Mouse (Mus musculus) heart, embryonic 10.5 days (tissue): ENCODE measurements around the gene Slc1a4. TPM values are rescaled to one million over a fixed set of nuclear protein-coding genes. Genes with fewer than 3 reads are reported as not detected.
A peak's percentile ranks its signal among the peaks of the same experiment; 100 is the strongest.

Source experiments
- DNase-seq: peaks from one replicate; pipeline ENCODE4 v3.0.0-alpha.2; 2017; ENCODE audit warnings: low spot score
- H3K27ac ChIP-seq: fragments of 300-500 bp; sonication (generic); 2 replicates; pipeline ENCODE4 v1.5.1; 2016; ENCODE audit warnings: mild to moderate bottlenecking
- H3K27me3 ChIP-seq: fragments of 300-500 bp; sonication (generic); 2 replicates; pipeline ENCODE4 v1.6.1; 2016; ENCODE audit warnings: mild to moderate bottlenecking; ENCODE audit not compliant: poor library complexity, insufficient read depth, severe bottlenecking
- H3K36me3 ChIP-seq: fragments of 300-500 bp; sonication (generic); 2 replicates; pipeline ENCODE4 v1.6.1; 2016; ENCODE audit warnings: mild to moderate bottlenecking, moderate library complexity
- H3K4me1 ChIP-seq: fragments of 300-500 bp; sonication (generic); 2 replicates; pipeline ENCODE4 v1.6.1; 2016; ENCODE audit warnings: mild to moderate bottlenecking
- H3K4me3 ChIP-seq: fragments of 300-500 bp; sonication (generic); 2 replicates; pipeline ENCODE4 v1.5.1; 2016; ENCODE audit warnings: mild to moderate bottlenecking, moderate library complexity
- H3K9me3 ChIP-seq: fragments of 300-500 bp; sonication (generic); 2 replicates; pipeline ENCODE4 v1.6.1; 2016; ENCODE audit warnings: mild to moderate bottlenecking, moderate library complexity
- WGBS: fragments of 180-500 bp; shearing (Covaris S2); methylation state at CpG from one replicate; pipeline ENCODE4 v1.1.7; 2016; 5-methylcytosine and 5-hydroxymethylcytosine counted together
- polyA plus RNA-seq: library from polyadenylated mRNA; unstranded; fragments of >200 nt; fragmentation: Nextera tagmentation; extraction: Ambion mirVana; gene quantifications from 2 replicates; pipeline ENCODE4 v1.2.1, GENCODE M21; 2016

Slc1a4 gene
- polyA plus RNA-seq = 6.7 and 10.8 TPM in 2 replicates

DNA sequence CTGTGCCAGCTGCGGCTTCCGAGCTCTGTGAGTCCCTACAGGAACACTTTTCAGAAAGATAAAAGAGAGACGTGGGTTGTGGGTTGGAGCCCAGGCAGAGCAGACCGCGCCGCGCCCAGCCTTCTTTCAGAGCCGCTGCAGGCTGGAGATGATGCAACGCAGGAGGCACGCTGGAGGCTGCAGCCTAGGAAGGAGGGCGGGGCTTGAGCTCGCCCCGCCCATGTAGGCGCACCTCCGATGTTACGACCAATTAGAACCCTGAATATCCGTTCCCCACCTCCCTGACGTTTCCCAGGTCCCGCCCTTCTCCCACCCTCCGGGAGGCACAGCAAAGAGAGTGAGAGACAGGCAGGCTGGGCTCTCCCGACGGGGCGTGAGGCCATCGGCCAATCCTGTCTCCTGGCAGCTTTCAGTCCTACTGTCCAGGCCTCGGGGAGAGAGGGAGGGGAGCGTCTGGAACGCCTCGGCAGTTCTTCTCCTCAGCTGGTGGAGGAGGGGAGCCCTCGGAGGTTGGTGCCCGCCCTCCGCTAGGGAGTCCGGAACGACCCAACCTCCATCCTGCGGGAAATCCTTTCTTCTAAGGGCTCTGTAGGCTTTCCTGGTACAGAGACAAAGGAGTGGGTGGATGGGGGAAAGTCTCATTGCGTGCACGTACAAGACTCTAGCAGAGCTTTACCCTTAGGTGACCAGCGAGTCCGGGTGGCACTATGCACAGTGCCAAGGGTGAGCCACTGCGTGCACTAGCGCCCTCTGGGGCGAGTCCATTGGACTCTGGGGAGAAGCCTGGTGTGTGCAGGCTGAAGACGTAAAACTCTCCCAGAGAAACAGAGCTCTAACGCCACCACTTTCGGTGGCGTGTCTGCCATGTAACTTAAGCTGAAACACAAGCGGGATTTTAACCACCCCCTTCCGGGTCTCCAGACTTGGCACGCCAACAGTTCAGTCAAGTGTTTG, at the start of gene Slc1a4:
Slc1a4 (minus strand) TSS at position 153 of the 954 bp plus-strand sequence.
- Histone ChIP-seq H3K36me3 (no peaks in the 10 kb centered on the region), H3K27me3 (peaks cover 24% of the 10 kb centered on the region; the same call in 1 of the 2 replicates), H3K4me3 (peak within 1 kb of the TSS; percentile 72), H3K9me3 (no peaks in the 10 kb centered on the region), H3K4me1 (peaks cover 14% of the 10 kb centered on the region; the same call in 1 of the 2 replicates), H3K27ac (peak within 1 kb of the TSS; percentile 93)
- under 1% methylated on average over 48 of the region's 48 CpGs for whole genome bisulfite sequencing
- DNase-seq = peak; percentile 99

- Histone ChIP-seq H3K36me3 (no peaks in the 10 kb centered on the region), H3K9me3 (no peaks in the 10 kb centered on the region), H3K4me3 (no peak overlapping the region), H3K27ac (no peak overlapping the region), H3K27me3 (no peaks in the 10 kb centered on the region), H3K4me1 (no peaks in the 10 kb centered on the region)
- DNase-seq = no peak
- WGBS = 68% methylated on average over 4 of the region's 4 CpGs
These were observed 47.6 kb upstream of the Slc1a4 start for GRCm38 (mm10) chr11:20380106-20380505.

DNA sequence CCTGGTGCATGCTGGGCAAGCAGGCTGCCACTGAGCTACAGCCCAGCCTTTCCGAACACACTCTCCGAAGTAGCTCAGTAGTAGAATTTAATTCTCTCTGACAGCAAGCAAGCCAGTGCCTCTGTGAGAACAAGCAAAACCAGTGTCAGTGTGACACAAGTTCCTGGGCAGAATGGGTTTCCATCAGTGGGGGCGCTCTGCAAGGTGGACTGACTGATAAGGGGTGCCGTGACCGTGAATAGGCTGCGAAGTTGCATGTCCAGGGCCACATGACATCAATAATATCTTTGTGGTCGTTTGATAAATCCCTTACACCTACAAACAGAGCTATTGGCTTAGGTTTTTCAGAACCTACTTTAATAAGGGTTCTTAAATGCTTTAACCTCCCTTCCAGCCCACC, 44.1 kb upstream of the Slc1a4 start:
- H3K27ac ChIP-seq = no peak overlapping the region
- 78% methylated on average over 7 of the region's 7 CpGs for WGBS
- H3K9me3 ChIP-seq = no peaks in the 10 kb centered on the region
- H3K4me1 ChIP-seq = no peaks in the 10 kb centered on the region
- no peaks in the 10 kb centered on the region for H3K36me3 ChIP-seq
- H3K27me3 ChIP-seq = peaks cover 14% of the 10 kb centered on the region; the same call in 1 of the 2 replicates
- no peak overlapping the region for H3K4me3 ChIP-seq
- no peak for DNase-seq

DNA sequence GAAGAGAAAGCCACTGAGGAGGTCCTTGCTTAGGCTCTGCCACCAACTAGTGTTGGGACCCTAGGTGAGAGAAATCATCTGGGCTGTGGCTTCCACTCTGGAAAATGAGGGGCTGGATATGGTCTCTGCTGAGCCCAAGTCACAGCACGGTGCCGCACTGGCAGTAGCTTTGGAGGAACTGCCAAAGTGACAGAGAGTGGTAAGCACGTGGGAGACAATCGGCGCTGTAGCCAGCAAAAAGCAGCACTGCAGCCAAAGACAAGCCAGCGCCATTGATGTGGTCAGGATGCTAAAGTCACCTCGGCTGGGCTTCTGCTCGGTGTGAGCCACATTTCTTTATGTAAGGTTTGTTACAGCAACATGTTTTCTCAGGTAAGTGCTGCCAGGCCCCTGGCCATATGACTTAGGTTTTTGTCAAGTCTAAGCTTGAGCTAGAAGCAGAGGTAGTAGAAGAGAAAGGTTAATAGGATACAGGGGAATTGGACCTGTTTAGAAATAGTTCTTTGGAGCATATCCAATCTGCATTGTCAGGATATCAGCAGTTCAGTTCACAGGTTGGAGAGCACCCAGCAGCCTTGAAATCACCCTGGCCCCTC, 40.2 kb upstream of the Slc1a4 start:
- no peaks in the 10 kb centered on the region for H3K9me3 ChIP-seq
- H3K36me3 ChIP-seq = no peaks in the 10 kb centered on the region
- 78% methylated on average over 8 of the region's 8 CpGs for WGBS
- H3K27ac ChIP-seq = no peak overlapping the region
- H3K27me3 ChIP-seq = peaks cover 14% of the 10 kb centered on the region; the same call in 1 of the 2 replicates
- 0 out of 2 replicates have a peak, but pooled peaks cover 3% of the 10 kb centered on the region for H3K4me1 ChIP-seq
- no peak overlapping the region for H3K4me3 ChIP-seq
- no peak for DNase-seq

DNA sequence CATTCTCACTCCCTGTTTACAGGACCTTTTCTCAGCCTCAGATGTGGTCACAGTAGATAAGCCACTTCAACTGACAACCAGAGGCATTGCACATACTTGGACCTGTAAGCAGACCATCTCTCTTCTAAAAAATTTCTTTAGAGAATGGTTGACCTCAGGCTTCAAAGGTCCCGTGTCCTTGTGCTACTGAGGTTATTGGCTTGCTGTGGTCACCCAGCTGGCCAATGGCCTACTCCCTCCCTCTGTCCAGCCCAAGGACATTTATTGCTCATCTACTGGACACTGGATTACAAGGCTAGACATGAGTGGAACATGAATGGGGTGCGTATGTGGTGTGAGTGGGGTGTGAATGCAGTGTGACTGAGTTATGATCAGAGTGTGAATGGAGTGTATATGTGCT, 38.0 kb upstream of the Slc1a4 start:
- Histone ChIP-seq H3K4me1 (0 out of 2 replicates have a peak, but pooled peaks cover 3% of the 10 kb centered on the region), H3K27me3 (peaks cover 14% of the 10 kb centered on the region; the same call in 1 of the 2 replicates), H3K4me3 (no peak overlapping the region), H3K36me3 (no peaks in the 10 kb centered on the region), H3K27ac (no peak overlapping the region), H3K9me3 (no peaks in the 10 kb centered on the region)
- DNase-seq = no peak
- 84% methylated on average over 2 of the region's 2 CpGs for WGBS

DNA sequence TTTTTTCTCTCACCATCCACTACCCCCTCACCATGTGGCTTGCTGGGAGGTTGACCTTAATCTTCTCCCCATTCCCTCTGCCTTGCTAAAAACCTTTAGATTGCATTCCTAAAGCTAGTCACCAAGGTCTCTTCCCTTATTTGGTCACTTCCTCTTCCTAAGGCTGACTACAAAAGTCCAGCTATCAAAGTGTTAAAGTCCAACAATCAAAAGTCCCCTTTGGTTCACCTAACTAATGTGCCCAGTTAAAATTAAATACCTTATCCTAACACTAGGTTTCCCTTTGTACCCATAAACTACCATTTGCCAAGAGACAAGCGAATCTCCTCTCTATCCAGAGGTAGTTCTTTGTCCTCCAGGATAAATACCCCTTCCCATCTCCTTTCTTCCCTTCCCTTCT, 33.9 kb upstream of the Slc1a4 start:
- WGBS = 83% methylated on average over 1 of the region's 1 CpGs
- H3K27me3 ChIP-seq = no peaks in the 10 kb centered on the region
- 0 out of 2 replicates have a peak, but pooled peaks cover 3% of the 10 kb centered on the region for H3K4me1 ChIP-seq
- no peak overlapping the region for H3K27ac ChIP-seq
- no peaks in the 10 kb centered on the region for H3K9me3 ChIP-seq
- no peaks in the 10 kb centered on the region for H3K36me3 ChIP-seq
- DNase-seq = no peak
- H3K4me3 ChIP-seq = no peak overlapping the region

GRCm38 (mm10) chr11:20361354-20361753, 28.8 kb upstream of the Slc1a4 start:
- Histone ChIP-seq H3K36me3 (no peaks in the 10 kb centered on the region), H3K4me1 (no peaks in the 10 kb centered on the region), H3K4me3 (no peak overlapping the region), H3K27me3 (no peaks in the 10 kb centered on the region), H3K27ac (no peak overlapping the region), H3K9me3 (no peaks in the 10 kb centered on the region)
- 70% methylated on average over 3 of the region's 3 CpGs for WGBS
- DNase-seq = no peak

DNA sequence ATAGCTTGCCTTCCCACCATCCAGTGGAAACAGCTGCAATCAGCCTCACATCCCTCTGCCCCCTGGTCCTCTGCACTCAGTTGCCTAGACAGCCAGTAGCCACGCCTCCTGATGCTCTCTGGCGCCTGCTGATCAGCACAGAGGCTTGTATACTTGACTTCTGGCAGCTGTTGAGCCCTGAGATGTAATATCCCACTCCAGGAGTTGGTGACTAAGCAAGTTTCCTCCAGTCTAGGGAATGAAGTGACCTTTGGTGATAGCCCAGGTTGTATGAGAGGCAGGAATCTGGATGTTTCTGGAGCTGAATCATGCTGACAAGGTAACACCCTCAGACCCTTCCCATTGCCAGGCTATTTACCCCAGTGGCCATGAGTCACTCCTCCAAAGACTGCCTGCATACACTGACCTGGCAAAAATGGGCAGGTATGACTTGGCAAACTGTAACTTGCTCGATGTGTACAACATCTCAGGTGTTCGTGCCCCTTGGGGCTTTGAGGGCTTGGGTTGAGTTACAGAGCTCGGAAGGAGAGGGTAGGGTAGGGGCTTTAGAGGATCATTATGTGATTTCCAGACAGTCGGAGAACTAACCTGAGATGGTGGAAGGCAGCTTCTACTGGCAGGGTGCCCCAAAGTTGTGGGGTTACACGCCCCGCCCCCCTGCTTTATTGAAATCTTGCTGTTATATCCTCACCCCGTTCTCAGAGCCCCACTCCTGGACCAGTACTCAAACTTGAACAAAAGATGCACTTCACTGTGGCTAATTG, 25.4 kb upstream of the Slc1a4 start:
- WGBS = 74% methylated on average over 9 of the region's 9 CpGs
- H3K27me3 ChIP-seq = no peaks in the 10 kb centered on the region
- H3K4me1 ChIP-seq = no peaks in the 10 kb centered on the region
- DNase-seq = no peak
- no peaks in the 10 kb centered on the region for H3K36me3 ChIP-seq
- H3K27ac ChIP-seq = no peak overlapping the region
- H3K4me3 ChIP-seq = no peak overlapping the region
- H3K9me3 ChIP-seq = no peaks in the 10 kb centered on the region

DNA sequence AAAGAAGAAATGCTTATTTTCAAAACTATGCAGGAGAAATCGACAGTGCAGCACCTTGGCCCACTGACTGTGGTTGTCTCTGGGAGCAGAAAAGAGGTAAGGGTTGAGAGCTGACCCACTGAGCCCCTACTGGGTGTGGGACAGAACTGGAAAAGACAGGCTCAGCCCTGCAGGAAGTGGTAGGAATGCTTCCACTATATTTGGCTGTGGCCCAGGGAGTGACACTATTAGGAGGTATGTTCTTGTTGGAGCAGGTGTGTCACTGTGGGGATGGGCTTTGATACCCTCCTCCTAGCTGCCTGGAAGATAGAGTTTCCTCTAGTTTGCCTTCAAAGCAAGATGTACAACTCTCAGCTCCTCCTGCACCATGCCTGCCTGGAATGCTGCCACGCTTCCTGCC, 16.0 kb upstream of the Slc1a4 start:
- 76% methylated on average over 2 of the region's 2 CpGs for WGBS

GRCm38 (mm10) chr11:20347548-20347947, 15.0 kb upstream of the Slc1a4 start:
- 0 out of 2 replicates have a peak, but pooled peaks cover 4% of the 10 kb centered on the region for H3K9me3 ChIP-seq
- WGBS = 86% methylated on average over 6 of the region's 6 CpGs

More for the DNA sequence above, 16.0 kb upstream of the Slc1a4 start:
- H3K27ac ChIP-seq = no peak overlapping the region
- no peaks in the 10 kb centered on the region for H3K4me1 ChIP-seq
- no peaks in the 10 kb centered on the region for H3K27me3 ChIP-seq
- H3K9me3 ChIP-seq = 0 out of 2 replicates have a peak, but pooled peaks cover 4% of the 10 kb centered on the region
- no peaks in the 10 kb centered on the region for H3K36me3 ChIP-seq
- no peak overlapping the region for H3K4me3 ChIP-seq
- no peak for DNase-seq

DNA sequence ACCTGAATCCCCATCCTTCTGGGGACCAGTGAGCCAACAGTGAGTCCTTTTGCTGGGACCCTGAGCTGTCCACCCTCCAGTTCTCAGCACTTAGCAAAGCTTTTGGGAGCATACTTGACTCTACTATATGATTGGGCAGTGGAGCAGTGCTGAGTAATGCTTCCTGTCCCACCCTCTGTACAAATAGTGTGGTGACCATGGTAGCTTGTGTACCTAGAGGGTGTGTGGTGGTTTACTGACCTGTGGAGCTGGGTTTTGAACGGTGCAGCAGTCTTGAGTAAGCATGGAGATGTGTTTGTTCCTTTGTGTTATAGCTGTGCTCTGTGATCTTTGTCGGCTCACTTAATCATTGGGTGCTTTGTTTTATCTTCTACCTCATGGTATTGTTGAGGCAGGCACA, 13.9 kb upstream of the Slc1a4 start:
- no peaks in the 10 kb centered on the region for H3K36me3 ChIP-seq
- 0 out of 2 replicates have a peak, but pooled peaks cover 4% of the 10 kb centered on the region for H3K9me3 ChIP-seq
- DNase-seq = no peak
- H3K27ac ChIP-seq = no peak overlapping the region
- 70% methylated on average over 2 of the region's 2 CpGs for WGBS
- H3K4me3 ChIP-seq = no peak overlapping the region
- H3K27me3 ChIP-seq = no peaks in the 10 kb centered on the region
- no peaks in the 10 kb centered on the region for H3K4me1 ChIP-seq

More at GRCm38 (mm10) chr11:20347548-20347947, 15.0 kb upstream of the Slc1a4 start:
- Histone ChIP-seq H3K36me3 (no peaks in the 10 kb centered on the region), H3K27ac (no peak overlapping the region), H3K4me3 (no peak overlapping the region), H3K4me1 (no peaks in the 10 kb centered on the region), H3K27me3 (no peaks in the 10 kb centered on the region)
- no peak for DNase-seq

GRCm38 (mm10) chr11:20343952-20344351, 11.4 kb upstream of the Slc1a4 start:
- H3K4me1 ChIP-seq = no peaks in the 10 kb centered on the region
- H3K27ac ChIP-seq = no peak overlapping the region
- H3K27me3 ChIP-seq = no peaks in the 10 kb centered on the region
- H3K4me3 ChIP-seq = no peak overlapping the region
- 80% methylated on average over 4 of the region's 4 CpGs for WGBS
- DNase-seq = no peak
- 0 out of 2 replicates have a peak, but pooled peaks cover 4% of the 10 kb centered on the region for H3K9me3 ChIP-seq
- no peaks in the 10 kb centered on the region for H3K36me3 ChIP-seq
